Mouse (Mus musculus) layer of hippocampus, adult 11-12 months (tissue): ENCODE measurements around the gene Dnah2.

Experiments
- DNase-seq: peaks from one replicate; pipeline ENCODE4 v3.0.0; 2022; ENCODE audit warnings: low spot score

Dnah2 gene

DNA sequence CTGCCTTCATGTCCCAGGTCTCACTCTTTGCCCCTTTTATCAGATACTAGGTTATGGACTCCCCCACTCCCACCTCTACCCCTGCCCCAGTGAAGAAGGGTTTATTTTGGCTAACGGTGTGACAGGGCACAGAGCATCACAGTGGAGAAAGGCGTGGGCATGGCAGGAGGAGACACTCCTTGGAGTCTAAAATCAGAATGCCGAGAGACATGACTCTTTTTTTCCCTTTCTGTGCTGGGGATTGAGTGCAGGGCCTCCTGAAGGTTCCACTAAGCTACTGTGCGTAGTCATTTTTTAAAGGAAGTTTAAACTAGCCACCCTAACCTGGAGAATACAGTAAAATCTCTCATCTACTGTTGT is 20.9 kb downstream of the Dnah2 start:
- no peak for DNase-seq

DNA sequence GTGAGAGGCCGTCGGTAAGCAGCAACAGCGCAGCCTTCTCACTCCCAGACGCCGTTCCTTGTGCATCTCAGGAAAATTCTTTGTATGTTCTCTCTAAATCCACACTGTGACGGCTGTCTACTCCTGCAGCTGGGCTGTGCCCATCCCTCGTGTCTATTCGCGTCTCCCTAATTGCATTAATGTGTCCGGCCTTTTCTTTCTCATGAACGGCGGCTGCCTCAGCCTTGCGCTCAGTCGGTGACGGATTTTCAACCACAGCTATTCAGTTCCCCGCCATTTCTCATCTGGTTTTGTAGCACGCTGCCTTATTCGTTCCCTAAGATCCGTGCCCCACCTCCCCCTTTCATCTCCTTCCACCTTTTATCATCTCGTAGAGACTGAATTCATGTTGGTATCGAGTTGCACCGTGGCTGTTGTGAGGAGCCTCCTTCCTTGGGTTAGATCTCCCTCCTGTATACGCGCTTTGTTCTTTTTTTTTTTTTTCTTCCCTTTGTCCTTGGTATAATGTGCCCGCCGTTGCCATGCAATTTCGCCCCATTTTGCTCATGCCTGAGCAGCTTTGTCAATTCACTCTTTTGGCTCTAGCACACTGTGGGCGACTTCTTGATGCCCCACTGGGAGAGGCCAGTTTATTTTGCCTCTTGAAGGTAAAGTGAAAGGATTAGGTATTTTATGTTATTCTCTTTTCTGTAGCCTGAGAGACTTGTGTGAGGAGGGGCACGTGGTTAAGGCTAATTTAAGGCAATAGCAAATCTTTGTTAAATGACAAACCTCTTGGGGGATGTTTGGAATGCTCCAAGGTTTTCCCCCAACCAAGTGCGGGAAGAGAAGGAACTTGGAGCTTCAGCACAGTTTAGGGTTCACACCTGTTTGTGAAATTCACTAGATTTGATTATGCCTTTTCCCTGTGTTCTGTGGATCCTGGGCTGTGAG is 21.5 kb downstream of the Dnah2 start:
- no peak for DNase-seq

DNA sequence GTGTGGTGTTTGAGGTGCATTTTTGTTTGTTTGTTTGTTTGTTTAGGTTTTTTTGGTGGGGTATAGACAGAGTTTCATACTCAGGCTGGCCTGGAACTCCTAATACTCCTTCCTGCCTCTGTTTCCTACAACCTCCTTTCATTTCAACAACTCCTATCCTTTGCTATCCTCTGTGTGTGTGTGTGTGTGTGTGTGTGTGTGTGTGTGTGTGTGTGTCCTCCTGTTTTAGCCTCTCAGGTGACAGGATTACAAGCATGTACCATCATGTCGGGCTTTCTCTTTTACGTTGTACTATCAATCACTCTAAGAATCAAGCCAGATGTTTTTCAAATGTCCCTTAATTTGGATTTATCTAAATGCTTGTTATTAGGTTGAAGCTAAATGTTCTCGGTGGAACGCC is 22.3 kb downstream of the Dnah2 start:
- no peak for DNase-seq

DNA sequence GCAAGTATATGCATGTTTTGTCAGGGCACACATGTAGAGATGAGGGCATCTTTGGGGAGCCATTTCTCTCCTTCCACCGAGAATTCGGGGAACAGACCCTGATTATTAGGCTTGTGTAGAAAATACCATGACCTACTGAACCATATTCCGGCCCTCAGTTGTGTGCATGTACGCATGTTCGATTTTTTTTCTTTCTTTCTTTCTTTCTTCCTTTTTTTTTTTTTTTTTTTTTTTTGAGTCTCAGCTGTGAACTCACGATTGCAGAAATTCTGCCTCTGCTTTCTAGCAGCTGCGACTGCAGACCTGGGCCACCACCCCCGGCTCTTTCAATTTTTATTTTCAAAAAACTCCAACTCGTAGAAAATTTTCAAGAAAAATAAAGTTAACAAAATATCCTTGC is 23.2 kb downstream of the Dnah2 start:
- no peak for DNase-seq

DNA sequence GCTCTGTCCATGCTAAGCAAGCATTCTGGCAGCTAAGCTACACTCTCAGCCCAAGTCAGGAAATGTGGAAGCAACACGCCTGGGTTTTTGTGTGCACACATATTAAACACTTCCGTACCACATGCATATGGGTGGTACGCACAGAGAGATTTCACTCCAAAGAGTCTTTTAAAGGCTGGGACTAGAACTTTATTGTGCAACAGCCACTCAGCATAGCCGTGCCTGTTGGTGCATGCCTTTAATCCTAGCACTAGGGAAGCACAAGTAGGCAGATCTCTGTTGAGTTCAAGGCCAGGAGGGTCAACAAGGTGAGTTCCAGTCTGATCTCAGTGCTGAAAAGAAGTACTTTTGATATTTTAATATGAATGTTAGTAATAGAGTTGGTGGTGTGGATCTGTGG is 25.3 kb downstream of the Dnah2 start:
- DNase-seq, result no peak

DNA sequence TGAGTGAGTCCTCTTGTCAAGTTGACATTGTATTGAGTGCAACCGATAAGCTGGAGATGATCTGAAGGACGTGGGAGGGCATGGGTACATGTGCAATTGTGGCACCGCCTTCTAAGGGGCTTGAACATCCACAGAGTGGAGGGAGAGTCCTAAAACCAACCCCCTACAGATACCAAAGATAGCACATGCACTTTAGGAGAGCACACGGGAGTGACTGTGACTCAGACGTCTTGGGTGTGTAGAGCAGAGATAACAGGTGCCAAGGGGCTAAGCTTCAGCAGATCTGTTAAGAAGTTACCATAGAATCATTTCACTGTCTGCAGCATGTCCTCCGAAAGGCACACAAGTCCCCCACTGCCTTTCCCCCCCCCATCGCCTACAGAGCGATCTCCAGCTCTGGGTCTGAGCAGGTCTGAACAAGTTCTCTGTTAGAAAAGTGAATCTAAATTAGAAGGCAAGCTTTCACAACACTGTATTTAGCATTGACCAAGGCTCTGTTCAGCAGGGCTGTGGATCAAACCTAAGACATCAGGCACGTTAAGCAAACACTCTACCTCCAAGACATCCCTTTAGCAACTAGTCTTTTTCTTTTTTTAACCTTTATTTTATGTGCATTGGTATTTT is 27.3 kb downstream of the Dnah2 start:
- DNase-seq, result no peak

DNA sequence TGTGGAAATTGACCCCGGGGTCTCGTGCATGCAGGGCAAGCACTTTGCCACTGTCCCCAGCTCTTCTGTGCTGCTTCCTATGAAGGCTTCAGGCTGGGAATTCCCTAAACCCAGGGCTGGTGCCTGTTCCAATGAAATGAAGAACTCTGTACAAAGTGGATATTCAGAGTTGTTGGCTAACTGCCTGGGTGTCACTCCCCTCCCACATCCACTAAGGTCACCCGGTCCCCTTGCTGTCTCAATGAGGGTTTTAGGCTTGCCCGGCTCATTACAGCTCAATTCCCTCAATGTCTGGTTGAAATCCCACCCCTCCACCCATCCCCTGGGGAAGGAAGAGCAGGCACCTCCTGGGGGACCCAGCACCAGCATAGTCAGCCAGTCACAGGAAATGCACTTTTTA is 28.9 kb downstream of the Dnah2 start:
- DNase-seq, result no peak

DNA sequence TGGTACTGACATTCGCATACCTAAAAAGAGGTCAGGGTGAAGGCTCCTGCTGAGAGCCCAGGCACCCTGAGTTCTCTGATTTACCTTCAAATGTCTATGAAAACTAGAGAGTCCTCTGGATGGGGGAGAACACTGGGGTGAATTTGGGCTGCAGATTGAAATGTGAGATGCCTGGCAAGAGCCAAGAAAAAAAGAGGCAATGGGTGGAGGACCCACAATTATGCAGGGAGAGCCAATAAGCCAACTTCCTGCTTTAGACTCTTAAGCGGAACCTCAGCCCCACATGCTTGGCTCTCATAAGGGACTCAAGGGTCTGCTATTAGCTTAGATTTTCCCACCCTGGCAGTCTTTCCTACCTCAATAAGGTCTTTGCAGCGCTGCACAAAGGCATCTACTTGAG is 32.2 kb downstream of the Dnah2 start:
- DNase-seq, result no peak

DNA sequence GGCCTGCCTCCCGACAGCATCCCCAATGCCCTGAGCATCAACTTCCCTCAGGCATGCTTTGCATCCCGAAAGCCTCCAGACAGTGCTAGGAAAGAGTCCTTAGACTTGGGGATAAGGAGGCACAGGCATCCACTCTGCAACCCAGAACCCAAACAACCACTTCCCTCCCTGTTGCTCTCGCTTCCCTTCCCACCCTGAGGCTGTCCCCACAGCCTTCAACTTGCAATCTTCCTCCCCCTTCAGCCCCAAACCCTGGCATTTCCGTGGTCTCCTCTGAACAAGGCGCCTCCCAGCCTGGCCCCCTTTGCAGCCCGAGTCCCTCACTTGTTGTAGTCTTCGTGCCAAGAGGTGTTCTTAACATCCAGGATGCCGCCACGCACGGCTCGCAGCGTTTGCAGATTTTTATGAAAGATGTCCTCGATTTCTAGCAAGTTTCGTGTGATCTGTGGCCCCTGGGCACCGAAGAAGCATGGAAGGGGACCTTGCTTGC is 32.7 kb downstream of the Dnah2 start:
- DNase-seq, result no peak

DNA sequence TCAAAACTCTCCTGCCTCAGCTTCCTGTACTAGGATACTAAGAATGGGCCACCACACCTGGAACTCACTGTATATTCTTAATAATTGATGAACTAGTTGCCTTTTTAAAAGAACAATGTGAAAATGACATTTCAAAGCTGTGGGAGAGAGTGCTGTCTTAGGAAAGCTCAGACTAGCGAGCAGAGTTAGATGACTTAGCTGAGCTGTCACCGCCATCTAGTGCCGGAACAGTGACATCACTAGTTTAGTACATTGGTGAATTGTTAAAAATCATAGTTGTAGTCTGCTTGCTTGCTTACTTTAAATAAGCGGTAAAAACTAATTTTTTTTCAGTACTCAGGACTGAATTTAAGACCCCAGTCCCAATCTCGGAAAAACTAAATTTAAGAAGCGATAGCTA is 35.1 kb downstream of the Dnah2 start:
- DNase-seq, result peak; percentile 50

DNA sequence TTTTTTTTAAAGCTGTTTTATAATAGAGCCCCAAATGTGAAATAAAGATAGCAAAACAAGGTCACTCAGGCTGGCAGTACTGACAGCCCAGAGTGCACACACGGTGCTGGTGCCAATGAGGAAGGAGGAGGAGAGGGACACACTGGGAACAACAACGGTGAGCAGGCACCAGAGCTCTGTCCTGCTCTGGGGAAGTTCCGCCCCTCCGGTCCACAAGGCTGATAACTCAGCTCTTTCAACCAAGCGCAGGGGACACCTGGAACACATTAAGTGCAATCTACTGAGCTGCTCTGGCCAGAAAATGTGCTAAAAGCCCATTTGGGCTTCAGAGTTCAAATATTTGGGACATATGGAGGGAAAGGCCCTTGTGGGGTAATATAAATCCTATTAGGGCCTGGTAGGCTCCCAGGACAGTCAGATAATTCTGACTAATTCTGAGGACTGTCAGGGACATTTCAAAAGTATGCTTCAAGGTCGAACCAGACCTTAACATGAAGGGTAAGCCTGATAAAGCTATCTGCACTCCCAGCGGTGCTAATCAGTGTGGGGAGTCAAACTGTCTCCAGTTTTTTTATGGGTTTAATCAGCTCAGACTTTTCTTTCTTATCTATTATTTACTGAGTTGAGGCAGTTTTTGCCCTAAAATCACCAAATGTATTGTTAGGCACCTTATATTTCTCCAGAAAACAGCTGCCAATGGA is 38.0 kb downstream of the Dnah2 start:
- no peak for DNase-seq

DNA sequence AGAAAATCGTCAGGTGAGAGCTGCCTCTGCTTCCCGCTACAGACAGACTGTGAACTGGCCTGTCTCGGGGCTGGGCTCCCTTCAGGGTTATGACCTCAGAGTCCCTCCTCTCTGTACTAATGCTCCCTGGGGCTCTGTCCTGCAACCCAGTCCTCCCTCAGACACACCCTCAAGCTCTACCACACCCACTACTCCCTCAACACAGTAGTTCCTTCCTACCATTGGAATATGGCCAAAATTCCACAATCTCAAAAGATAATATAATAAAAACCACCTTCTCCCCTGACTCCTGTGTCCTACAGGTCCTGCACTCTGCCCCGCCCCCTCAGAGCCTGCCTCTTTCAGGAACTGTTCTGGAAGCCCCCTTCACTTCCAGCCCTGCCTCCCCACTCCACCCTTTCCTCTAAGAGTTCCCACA is 45.0 kb downstream of the Dnah2 start:
- no peak for DNase-seq

DNA sequence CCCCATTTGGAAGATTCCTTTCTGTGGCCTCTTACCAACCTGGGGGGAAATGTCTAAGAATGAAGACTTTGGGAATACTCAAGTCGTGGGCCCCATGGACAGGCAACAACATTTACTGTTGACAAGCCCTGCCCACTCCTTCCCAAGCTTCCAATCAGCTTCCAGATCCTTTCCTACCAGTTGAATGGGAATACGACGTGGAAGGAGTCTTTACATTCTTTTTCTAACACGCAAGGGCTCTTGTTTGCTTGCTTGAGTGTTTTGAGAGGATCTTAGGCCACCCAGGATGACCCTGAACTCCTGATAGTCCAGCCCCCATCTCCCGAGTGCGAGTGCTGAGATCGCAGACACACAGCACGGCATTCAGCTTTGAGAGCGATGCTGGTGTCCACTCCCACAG is 47.4 kb downstream of the Dnah2 start:
- no peak for DNase-seq

DNA sequence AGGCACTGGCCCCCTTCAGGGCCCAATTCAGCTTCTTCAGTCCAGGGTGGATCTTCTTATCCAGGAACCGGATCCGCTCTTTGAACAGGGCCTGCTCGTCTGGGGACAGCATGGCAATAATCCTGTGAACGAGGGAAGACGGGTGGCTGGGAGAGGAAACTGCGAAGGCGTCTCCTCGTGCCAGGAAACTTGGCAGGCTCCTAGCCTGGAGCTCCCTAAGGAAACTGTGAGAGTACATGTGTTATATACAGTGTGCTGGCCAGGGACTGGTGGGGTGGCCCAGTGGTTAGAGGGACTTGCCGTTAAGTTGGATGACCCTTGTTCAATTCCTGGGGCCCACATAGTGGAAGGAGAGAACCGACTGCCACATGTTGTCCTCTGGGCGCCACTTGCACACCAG is 49.8 kb downstream of the Dnah2 start:
- no peak for DNase-seq

DNA sequence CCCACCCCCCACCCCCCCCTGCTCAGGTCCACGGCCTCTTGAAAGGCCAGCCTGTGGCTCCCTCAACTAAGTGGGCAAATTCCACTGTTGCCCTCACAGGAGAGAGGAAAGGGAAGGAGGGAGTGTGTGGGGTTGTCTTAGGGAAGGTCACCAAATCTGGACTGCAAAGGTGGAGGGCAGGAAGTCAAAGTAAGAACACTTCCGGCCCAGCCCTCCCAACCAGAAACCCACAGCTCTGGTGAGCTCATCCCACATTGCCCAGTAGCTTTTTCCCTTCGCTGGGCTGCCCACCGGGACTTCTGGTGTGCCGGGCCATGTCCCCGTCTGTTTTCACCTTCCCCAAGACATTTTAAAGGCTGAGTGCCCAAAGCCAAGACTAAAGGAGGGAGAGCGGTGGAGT is 57.2 kb downstream of the Dnah2 start:
- no peak for DNase-seq

DNA sequence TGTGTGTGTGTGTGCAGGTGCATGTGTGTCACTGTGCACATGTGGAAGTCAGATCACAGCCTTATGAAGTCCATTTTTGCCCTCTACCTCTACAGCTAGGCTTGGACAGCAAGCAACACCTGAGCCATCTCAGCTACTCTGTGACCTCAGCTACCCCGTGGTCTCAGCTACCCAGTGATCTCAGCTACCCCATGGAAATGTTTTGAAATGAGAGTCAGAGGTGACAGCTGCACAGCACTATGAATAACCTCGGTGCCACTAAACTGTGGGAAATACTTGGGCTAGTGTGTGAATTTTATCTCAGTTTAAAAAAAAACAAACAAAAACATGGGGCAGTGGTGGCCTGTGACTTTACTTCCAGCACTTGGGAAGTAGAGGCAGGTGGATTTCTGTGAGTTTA is 58.0 kb downstream of the Dnah2 start:
- no peak for DNase-seq

DNA sequence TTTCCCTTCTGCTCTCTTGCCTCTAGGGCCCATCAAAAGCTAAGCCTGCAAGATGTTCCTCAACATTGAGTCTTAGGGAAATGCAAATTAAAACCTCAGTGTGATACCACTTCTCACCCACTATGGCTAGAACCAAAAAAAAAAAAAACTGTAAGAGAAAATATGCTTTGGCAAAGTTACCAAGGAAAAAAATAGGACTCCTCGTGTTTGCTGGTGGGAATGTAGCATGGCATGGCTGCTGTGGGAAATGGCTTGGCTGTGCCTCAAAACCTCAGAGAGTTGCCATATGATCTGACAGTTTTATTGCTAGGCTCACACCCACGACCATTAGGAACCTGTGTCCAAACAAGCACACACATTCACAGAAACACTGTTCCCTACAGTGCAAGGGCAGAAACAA is 61.4 kb downstream of the Dnah2 start:
- no peak for DNase-seq

DNA sequence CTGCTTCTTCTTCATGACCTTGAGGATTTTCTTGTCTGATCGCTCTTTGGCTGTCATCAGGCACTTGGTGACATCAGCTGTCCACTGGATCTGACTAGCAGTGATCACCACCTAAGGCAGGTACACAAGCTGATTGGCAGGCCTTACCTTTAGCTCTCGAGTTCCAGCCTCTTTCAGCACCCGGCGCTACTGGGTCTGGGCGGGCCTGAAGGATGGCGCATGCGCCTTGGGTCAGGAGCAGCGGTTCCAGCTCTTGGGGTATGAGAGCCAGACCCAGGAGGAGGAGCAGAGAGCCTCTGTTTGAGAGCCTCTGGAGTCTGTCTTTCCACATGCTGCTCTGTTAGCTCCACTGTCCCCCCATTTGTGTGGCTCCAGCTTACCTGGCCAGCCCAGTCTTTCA is 71.3 kb downstream of the Dnah2 start:
- no peak for DNase-seq

DNA sequence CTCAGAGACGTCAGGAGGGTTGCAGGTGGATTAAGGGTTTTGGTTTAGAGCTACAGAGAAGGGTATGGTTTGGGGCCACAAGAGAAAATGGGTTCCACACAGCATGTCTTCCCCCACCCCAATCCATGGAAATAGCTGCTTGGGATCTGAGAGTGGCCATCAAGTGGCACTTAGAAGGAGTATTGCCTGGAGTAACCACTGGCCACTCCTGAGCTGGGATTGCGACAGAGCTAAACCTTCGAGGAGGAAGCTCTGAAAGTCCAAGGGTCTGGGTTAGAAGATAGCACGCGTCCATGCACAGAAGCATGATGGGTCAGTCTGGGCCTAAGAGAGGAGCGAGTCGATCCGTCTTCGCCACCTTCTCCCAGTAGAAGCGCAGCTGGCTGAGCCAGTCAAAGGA is 72.1 kb downstream of the Dnah2 start:
- no peak for DNase-seq

DNA sequence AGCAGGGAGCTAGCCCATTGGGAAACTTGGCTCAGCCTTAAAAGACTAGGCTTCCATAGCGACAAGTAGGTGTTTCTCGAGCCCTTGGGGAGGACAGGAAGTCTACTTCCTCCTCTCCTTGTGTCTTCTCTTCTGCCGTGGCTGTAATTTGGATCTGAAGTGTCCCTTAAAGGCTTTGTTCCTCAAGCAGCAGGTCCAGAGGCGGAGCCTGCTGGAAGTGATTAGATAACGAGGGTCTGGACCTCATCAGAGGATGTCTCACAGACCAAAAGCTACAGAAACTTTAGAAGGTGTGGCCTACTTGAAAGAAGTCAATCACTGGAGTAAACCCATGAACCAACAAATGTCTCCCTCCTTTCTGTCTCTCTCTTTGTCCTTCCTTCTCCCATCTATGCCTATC is 74.2 kb downstream of the Dnah2 start:
- no peak for DNase-seq

DNA sequence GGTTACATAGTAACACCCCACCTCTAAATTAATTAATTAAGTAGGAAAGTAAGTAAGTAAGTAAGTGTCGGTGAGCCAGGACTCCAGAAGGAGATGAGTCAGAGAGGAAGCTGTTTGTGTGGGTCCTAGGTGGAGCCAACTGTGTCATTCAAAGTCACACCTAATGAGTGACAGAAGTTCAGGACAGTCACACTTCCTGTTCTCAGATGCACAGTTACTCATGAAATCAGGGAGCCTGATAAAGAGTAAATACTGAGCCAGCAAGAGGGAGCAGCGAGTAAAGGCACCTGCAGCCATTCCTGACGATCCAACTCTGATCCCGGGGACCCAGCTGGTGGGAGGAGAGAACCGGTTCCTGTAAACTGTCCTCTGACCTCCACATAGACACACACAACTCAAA is 76.2 kb downstream of the Dnah2 start:
- no peak for DNase-seq

DNA sequence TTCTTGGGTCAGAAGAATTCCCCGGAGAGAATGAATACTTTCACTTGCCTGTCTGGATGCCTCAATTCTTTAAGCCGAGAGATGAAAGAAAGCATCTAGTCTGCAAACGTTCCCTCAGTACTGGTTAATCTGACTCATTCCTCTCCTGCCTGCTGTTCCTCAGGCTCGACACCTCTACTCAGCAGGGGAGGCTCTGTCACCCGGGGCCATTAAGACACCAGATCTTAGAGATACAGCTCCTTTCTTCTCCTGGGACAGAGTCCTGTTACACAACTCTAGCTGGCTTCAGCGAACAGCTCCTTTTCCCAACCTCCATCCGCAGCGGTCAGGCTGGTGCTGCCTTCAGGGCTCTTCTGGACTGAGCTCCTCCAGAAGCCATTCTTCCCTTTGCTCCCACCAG is 77.4 kb downstream of the Dnah2 start:
- no peak for DNase-seq

DNA sequence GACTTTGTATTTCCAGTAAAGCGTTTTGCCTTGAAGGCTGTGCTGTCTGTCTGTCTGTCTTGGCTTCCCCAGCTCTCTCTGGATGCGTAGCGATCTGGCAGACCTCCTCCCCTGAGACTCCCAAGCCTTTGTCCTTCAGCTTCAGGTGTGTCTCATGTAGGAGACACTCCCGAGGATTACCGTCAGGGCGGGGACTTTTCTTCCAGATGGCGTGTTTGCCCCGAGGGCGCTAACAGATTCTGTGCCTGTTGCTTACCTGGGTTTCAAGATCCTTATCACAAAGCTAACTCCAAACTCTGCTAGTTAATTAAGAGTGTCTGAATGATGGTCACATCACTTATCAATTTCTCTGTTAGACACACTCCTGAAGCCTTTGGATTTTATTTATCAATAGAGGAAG is 79.6 kb downstream of the Dnah2 start:
- DNase-seq, result no peak
